Mouse (Mus musculus) gonadal fat pad, adult 2 months (tissue): Measurements from ENCODE around the gene Fcgrt. TPM values are rescaled to one million over a fixed set of nuclear protein-coding genes. Genes with fewer than 3 reads are reported as not detected.

Experiments used
- DNase-seq: peaks from one replicate; pipeline ENCODE4 v3.0.0-alpha.2; 2012; ENCODE audit warnings: low read depth
- polyA plus RNA-seq: library from polyadenylated mRNA; depleted of rRNA; stranded (reverse); fragments of >200 nt; gene quantifications from 2 replicates; pipeline ENCODE4 v1.2.3, GENCODE M21; 2012; rRNA removed

The Fcgrt gene
- polyA plus RNA-seq, 1 experiment, result 158 TPM

DNA sequence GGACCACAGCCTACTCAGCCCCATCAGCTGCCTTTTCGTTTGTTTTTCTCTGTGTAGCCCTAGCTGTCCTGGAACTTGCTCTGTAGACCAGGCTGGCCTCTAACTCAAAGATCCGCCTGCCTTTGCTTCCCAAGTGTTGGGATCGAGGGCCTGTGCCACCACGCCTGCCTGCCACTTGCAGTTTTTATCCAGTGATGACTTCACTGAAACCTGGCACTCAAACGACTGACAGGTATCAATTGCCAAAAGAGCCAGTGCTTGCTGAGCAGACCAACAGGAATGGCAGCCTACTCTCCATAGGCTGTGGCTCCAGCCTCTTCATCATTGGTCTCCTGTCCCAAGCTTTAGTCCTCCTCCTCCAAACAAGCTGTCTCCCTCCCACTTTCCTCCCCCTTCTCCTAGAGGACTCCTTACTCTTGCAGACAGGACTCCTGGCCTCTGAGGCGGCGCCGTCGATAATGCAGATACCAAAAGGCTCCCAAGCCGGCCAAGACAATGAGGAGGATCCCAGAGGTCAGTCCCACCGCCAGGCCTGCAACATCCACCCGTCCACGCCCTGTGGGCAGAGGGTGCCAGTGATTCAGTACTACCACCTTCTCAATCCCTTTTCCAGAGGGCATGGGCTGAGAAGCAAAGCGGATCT is 47.2 kb downstream of the Fcgrt start:
- DNase-seq, result no peak

DNA sequence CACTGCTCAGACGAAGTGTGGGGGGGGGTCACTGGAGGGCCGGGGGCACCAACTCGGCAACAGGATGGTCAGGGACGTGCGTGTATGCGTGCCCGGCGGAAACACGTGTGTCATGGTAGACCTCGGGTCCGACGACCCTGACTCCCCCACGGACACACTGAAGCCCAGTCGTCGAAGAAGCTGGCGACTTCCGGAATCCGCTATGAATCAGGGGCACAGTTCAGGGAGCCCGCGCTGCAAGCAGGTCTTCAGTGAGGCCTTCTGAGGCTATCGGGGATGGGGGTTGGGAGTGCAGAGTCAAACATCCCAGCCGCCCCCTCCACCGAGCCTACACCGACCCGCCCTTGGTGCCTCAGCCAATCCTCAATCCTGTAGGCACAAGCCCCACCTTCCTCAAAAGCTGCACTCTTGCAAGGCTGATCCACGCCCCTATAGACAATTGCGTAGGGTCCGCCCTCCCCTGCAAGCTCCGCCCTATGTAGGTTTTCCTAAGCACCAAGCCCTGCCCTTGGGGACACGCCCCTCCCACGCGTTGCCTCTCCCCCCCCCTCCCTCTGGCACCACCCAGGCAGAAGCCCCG is 49.6 kb downstream of the Fcgrt start:
- no peak for DNase-seq

DNA sequence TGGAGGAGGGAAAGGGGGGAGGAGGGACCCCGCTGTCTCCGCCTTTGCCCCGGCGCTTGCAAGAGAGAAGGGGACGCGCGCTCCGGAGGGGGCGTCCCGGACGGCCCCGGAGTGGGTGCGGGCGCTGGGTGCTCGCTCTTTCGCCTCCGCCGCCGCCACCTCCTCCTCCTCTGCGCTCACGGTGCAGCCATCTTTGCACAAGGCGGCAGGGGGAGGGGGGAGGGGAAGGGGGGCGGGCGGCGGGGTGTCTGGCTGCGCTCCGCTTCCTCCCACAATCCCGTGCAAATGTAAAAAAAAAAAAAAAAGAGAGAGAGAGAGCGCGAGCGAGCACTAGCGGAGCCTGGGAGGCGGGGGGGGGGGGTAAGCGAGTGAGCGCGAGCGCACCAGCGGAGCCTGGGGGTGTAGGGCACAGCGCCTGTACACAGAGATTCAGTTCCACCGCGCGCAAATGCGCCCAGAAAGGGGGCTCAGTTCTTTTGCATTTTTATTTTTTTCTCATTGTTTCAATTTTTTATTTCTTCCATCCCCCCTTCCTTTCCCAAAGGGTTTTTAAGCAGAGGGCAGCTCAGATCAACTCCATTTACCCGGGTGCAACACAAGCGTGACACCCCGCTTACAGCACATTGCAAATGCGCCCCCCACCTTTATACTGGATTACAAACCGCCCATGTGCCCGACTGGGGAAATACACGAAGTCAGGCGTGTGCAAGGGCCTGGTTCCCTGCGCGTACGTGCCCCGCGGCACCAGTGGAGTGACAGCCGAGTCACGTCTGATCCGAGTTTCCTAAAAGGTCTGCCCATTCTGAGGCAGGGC is 50.3 kb downstream of the Fcgrt start:
- DNase-seq, result no peak

DNA sequence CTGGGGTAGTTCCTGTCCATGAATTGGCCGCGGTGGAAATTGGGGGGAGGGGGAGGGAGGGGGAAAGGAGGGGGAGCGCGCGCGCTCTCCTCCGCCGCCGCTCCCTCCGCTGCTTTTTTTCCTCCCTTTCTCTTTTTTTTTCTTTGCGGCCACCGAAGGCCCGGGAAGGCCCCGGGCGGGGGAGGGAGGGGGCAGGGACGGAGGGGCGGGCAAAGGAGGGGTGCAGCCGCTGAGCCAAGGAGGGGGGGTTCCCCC is 50.9 kb downstream of the Fcgrt start, which contains the start of gene Prr12:
Prr12 (minus strand) TSS at position 20 of the 255 bp plus-strand sequence.
- no peak for DNase-seq

DNA sequence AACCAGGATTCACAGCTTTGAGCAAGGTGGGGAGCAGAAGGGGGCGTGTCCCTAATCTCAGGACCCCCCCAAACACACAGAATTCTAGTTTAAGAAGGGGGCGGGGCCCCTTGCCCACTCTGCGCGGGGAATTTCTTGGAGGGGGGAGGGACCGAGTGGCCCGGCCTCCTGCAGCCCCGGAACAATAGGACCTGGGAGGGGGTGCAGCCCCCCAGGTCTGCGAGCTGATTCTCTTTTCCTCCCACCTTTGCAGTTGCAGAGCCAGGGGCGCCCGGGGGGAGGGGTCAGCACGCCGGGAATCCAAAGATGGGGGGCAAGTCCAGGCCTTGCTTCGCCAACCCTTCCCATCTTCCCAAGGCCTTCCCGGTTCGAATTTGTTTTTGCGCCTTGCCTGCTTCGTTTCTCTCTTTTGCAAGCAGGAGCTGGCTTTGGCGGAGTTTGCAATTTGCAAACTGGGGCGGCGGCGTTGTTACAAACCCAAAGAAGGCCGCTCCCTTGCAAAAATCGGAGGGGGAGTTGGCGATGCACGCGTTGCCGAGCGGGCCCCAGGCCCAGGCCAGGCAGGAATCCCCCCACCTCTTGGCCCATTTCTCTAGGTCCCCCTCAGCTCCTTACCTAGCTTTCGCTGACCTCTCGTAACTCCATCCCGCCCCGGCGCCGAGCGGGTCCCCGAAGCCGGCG is 51.3 kb downstream of the Fcgrt start:
- DNase-seq, result no peak

DNA sequence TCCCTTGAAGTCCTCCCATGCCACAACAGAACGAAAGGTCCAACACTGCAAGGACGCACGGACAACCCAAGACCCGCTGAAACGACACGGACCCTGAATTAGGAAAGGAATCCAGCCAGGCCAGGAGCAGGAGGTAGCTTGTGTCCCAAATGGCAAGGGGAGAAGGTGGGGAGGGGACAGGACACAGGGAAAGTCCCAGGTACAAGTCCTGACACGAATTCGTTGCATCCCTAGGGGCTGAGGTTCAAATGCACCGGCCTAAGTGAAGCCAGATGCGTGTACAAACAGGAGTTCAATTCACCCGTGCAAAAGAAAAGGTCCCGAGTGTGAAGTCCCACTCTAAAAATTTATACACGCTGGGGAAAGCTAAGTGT is 52.1 kb downstream of the Fcgrt start:
- no peak for DNase-seq

DNA sequence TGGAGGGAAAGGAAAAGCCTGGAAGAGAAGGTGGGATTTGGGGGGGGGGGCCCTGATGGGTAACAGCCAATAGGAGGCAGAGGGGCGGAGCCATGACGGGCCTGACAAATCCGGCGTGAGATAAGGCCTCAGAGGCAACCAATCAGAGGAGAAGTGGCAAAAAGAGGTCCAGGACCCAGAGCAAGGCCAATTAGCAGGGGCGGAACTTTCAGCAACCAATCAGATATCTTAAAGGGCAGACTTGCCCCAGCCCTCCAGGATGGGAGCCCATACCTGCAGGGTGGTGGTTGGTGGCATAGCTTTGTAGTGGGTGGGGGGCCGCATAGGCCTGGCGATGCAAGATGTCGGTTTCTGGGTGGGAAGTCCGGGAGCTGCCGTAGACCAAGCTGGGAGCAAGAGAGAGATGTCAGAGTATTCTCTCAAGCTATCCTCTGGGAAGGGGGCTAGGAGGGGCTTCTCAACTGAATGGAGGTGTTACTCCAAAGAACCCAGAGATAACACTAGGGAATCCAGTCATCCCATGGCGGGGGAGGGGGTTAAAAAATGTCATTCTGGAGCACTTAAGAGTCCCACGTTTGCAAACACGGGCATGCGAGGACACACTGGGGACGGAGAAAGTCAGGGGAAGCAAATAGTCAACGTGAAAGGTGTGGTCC is 52.6 kb downstream of the Fcgrt start:
- no peak for DNase-seq

DNA sequence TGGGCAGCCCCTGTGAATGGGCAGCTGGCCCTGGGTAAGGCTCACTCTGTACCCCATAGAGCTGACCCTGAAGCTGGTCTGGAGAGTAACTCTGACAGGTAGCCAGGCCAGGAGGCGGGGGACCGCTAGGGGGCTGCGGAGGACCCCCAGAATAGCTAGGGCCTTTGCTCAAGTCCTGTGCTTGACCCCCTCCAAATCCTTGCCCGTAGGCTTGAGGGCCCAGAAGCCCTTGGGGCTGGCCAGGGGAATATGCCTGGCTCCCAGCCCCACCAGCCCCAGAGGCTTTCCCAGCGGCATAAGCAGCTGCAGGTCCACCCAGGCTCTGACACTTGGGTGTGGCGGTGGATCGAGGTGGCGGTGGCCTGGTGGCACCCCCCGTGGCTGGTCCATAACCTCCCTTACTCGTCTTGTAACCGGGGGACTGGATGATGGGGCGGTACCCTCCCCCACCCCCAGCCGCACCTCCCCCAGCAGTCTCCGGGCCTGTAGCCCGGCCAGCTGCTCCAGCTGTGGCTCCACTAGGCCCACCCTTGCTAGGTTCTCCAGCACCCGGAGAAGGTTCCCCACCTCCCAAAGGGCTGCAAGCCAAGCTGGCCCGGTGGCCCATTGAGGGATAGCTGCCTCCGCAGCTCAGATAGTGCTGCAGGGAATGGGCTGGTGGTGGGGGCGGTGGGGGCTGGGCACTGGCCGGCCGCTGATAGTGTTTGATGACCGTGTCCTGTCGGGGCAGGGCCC is 54.6 kb downstream of the Fcgrt start:
- no peak for DNase-seq

DNA sequence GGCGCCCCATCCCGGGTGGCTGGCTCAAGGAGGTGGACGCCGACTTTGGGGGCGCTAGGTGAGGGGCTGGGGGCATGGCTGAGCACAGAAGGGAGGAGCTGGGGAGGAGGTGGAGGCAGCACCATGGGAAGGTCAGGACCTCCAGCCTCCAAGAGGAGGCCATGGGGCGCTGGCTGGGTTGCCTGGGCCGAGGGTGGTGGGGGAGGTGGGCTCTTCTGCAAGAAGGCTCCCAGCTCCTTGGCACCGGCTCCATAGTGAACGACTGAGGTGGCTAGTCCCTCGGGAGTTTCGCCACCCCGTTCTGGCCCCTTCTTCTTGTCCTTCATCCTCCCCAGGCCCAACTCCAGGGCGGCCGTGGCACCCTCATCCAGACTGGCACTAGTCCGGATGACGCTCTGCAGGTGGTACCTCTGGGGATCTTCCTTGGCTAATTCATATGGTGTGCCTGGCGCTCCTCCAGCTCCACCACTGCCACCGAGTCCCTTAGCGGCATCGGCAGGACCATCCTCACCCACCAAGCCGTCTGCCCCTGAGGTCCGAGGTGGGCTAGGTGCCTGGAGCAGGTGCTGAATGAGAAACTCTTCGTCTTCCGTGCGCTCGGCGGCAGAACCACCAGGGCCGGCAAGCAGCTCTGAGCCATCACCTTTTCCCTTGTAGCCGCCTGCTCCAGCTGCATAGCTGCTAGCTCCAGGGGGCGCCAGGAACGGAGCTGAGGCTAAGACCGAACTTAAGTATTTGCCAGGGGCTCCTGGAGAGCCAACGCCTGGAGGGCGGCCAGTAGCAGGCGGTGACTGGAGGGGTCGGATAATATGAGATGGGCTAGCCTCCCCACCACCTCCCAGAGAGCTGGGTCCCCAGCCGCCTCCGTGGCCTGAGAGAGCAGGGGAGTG is 55.4 kb downstream of the Fcgrt start:
- DNase-seq, result no peak

DNA sequence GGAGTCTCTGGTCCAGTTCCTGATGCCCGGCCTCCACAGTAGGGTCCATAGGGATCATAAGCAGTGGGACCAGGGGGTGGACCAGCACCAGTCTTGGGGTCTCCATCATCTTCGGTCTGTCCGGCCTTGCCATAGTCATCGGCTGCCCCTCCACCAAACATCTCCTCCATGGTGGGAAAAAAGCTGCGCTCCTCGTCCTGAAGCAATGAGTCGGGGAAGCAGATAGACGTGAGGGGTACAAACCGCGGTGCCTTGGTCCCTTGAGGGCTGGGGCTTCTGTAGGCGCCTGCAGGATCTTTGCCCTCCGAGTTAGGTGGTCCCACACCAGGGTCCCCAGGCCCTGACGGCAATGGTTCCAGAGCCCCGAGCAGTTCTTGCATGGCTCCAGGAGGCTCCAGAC is 56.2 kb downstream of the Fcgrt start:
- DNase-seq, result no peak

DNA sequence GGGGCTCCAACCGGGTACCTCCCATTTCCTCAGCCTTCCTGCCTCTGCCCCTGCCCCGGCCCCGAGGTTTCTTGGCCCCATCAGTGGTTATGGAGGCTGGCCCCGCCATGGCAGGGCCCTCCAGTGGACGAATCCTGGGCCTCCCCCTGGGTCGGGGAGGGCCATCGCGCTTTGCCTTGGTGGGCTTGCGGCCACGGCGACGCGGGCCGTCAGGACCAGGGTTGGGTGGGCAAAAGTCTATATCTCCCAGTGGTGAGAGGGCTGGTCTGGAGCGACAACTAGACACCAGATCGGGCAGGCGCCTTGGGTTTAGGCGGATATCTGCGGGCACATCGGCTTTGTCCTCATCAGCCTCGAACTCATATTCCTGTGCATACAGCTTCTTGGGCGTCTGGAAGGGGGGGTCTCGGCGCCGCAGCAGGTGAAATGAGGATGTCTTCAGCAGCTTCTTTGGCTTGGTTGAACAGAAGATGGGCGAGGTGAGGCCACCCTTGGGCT is 56.7 kb downstream of the Fcgrt start:
- no peak for DNase-seq

DNA sequence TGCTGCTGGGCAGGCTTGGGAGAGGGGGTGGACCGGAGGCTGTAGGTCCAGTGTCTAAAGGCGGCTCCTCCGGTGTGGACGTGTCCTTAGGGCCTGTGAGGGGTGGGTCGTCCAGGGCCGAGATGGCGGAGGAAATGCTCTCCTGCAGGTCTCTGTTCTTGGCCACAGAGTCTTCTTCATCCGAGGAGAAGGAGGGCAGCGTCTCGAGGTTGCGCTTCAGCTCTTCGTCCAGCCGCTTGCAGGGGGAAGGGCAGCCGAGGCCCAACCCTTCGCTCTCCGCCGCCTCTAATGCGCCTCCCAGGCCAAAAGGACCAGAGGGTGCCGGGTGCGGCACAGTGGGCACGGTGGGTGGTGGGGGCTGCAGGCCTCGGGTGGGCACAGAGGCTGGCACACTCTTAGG is 57.9 kb downstream of the Fcgrt start:
- DNase-seq, result no peak

DNA sequence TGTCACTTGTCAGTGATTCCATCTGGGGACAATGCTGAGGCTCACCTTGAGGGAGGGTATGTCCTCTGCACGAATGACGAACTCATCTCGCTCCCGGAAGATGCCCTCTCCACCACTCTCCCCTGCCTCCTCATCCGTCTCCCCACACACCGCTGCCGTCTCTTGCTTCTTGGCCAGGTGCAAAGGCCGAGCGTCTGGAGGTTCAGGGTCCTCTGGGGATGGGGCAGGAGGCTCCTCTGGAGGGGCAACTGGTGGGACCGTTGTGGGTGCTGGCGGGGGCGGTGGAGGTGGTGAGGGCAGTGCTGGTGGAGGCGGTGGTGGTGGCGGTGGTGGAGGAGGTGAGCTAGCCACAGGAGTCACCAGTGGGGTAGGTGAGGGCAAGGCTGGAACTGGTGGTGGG is 60.3 kb downstream of the Fcgrt start:
- no peak for DNase-seq

Other genes starting within 250 kb of the Fcgrt start
- gene Pnkp, start 246.7 kb downstream of the Fcgrt start, polyA plus RNA-seq, result 43.4 and 50.8 TPM in 2 replicates
- gene Ptov1, start 234.1 kb downstream of the Fcgrt start, polyA plus RNA-seq, result 243 and 279 TPM in 2 replicates
- 95.2 and 106 TPM in 2 replicates for gene Med25, start 211.1 kb downstream of the Fcgrt start, polyA plus RNA-seq
- 34.2 and 34.5 TPM in 2 replicates for gene Fuz, start 207.8 kb downstream of the Fcgrt start, polyA plus RNA-seq
- 88.2 and 99.1 TPM in 2 replicates for gene Ap2a1, start 174.4 kb downstream of the Fcgrt start, polyA plus RNA-seq
- gene Tsks, start 160.6 kb downstream of the Fcgrt start, polyA plus RNA-seq, result 3.5 and 4.7 TPM in 2 replicates
- 17.1 and 17.9 TPM in 2 replicates for gene Cpt1c, start 129.0 kb downstream of the Fcgrt start, polyA plus RNA-seq
- 211 and 218 TPM in 2 replicates for gene Prmt1, start 117.3 kb downstream of the Fcgrt start, polyA plus RNA-seq
- 87.1 and 89.9 TPM in 2 replicates for gene Irf3, start 106.2 kb downstream of the Fcgrt start, polyA plus RNA-seq
- gene Bcl2l12, start 105.1 kb downstream of the Fcgrt start, polyA plus RNA-seq, result 20.3 and 22.0 TPM in 2 replicates
- 48.9 and 60.3 TPM in 2 replicates for gene Scaf1, start 87.5 kb downstream of the Fcgrt start, polyA plus RNA-seq
- gene Rras, start 85.9 kb downstream of the Fcgrt start, polyA plus RNA-seq, result 221 and 291 TPM in 2 replicates
- 5.7 and 10.5 TPM in 2 replicates for gene Prr12, start 51.0 kb downstream of the Fcgrt start, polyA plus RNA-seq
- 71.4 and 78.1 TPM in 2 replicates for gene Nosip, start 41.4 kb downstream of the Fcgrt start, polyA plus RNA-seq
- gene Prrg2, start 41.2 kb downstream of the Fcgrt start, polyA plus RNA-seq, result 55.7 and 72.5 TPM in 2 replicates
- 112 and 116 TPM in 2 replicates for gene Rcn3, start 11.6 kb downstream of the Fcgrt start, polyA plus RNA-seq
- gene Rps11, start 20.6 kb upstream of the Fcgrt start, polyA plus RNA-seq, result 218 and 429 TPM in 2 replicates
- 2,573 and 2,702 TPM in 2 replicates for gene Rpl13a, start 24.9 kb upstream of the Fcgrt start, polyA plus RNA-seq
- gene Gm45713, start 32.4 kb upstream of the Fcgrt start, polyA plus RNA-seq, result 3.6 and 5.6 TPM in 2 replicates
- gene Flt3l, start 32.6 kb upstream of the Fcgrt start, polyA plus RNA-seq, result 37.2 and 42.7 TPM in 2 replicates
- 52.4 and 58.1 TPM in 2 replicates for gene Pih1d1, start 50.5 kb upstream of the Fcgrt start, polyA plus RNA-seq
- gene Aldh16a1, start 50.7 kb upstream of the Fcgrt start, polyA plus RNA-seq, result 33.3 and 38.5 TPM in 2 replicates
- 0.86 and 0.95 TPM in 2 replicates for gene Slc17a7, start 60.1 kb upstream of the Fcgrt start, polyA plus RNA-seq
- not detected in 2 replicates for gene Gfy, start 75.7 kb upstream of the Fcgrt start, polyA plus RNA-seq
- not detected in 2 replicates for gene Pth2, start 77.1 kb upstream of the Fcgrt start, polyA plus RNA-seq
- gene Ccdc155, start 101.0 kb upstream of the Fcgrt start, polyA plus RNA-seq, result 0.39 and 0.41 TPM in 2 replicates
- 11.5 and 18.9 TPM in 2 replicates for gene Dkkl1, start 108.3 kb upstream of the Fcgrt start, polyA plus RNA-seq
- gene Tead2, start 111.9 kb upstream of the Fcgrt start, polyA plus RNA-seq, result 32.6 and 50.1 TPM in 2 replicates
- gene Cd37, start 135.3 kb upstream of the Fcgrt start, polyA plus RNA-seq, result 19.8 and 24.3 TPM in 2 replicates
- 0.32 and 0.46 TPM in 2 replicates for gene Slc6a16, start 137.2 kb upstream of the Fcgrt start, polyA plus RNA-seq
- gene Slc6a21, start 173.7 kb upstream of the Fcgrt start, polyA plus RNA-seq, result 1.1 and 2.3 TPM in 2 replicates
- 41.6 and 48.8 TPM in 2 replicates for gene Trpm4, start 229.9 kb upstream of the Fcgrt start, polyA plus RNA-seq
- 0.42 and 0.48 TPM in 2 replicates for gene Hrc, start 231.4 kb upstream of the Fcgrt start, polyA plus RNA-seq